Comparison of ENCODE assay signal across 8 mouse cellular contexts in the genomic region with DNA sequence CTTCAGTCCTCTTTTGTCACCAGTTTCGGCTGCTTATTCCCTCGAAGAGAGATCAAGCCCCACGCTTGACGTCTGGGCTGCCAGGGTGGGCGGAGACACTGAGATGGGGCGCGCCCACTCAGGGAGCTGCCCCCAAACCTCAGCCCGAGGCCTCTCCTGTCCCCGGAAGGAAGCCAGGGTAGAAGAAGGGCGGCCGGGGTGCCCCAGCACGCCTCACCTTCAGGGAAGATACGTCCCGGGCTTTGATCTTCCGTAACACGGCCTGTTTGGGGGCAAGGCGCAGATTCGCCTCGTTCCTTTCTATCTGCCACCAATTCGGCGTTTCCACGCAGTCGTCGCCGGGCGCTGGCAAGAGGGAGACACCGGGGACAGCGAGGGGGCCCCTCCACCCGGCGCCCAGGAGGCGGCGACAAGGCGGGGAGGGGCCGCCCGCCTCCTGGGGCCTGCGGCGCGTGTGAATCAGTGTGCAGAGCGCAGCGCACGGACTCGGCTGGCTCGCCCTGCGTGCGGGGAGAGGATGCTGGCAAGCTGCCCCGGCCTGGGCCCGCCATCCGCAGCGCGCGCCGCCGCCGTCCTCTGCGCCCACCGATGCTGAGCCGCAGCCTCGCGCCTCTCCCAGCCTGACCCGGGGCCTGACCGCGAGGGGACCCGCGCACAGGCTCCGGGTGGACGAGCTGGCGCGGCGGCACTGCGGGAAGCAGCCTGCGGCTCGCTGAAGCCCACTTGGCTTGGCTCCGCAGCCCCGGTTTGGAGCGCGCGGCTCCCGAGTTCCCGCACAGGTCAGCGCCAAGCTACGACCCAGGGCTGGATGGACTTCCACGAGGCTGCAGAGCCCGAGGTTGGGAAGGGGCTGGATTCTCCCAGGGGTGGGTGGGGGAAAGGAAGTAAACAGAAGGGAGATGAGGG. TPM values are rescaled to one million over a fixed set of nuclear protein-coding genes. Genes with fewer than 3 reads are reported as not detected.
DNase-seq lines count a peak whose midpoint lies in the region; ATAC-seq lines count a peak whose summit lies in the region.

Gene Adcy3 (plus strand): TSS at position 163 of the 906 bp plus-strand sequence.

- H3K4me3 ChIP-seq in hindbrain, embryonic 12.5 days: peak within 1 kb of the TSS; percentile 69
- H3K4me3 ChIP-seq in macrophage (ENCODE audit: inconsistent target): no peak within 1 kb of the TSS; the same call in 1 of the 2 replicates

- H3K4me2 ChIP-seq in hindbrain, embryonic 12.5 days (replicated peaks): peak within 1 kb of the TSS; percentile 97

- H3K36me3 ChIP-seq in hindbrain, embryonic 12.5 days: no peaks in the 10 kb centered on the region
- H3K36me3 ChIP-seq in macrophage (ENCODE audit: inconsistent target): no peaks in the 10 kb centered on the region

- no peaks in the 10 kb centered on the region for H3K27me3 ChIP-seq in hindbrain, embryonic 12.5 days

- ATAC-seq in hindbrain, embryonic 12.5 days (ENCODE audit: low FRiP score): peak; percentile 86

- peaks cover 15% of the 10 kb centered on the region for H3K4me1 ChIP-seq in hindbrain, embryonic 12.5 days

- H3K9ac ChIP-seq in hindbrain, embryonic 12.5 days: peak within 1 kb of the TSS; percentile 78

- H3K9me3 ChIP-seq in hindbrain, embryonic 12.5 days (replicated peaks): no peaks in the 10 kb centered on the region; the same call in 1 of the 2 replicates

- peak; percentile 78 for DNase-seq in R1 (ENCODE audit: low read depth, low spot score)
- DNase-seq in cerebellum, adult 9-11 months: peak; percentile 77
- peak; percentile 38 to 56 for DNase-seq in frontal cortex, postnatal 14 days (ENCODE audit: low spot score in 2 of 2)
- DNase-seq in left cerebral cortex, adult 8-10 months (ENCODE audit: low spot score in 2 of 2): peak; percentile 54 to 61
- DNase-seq in retina, postnatal 7 days (ENCODE audit: low read depth, low spot score): peak; percentile 37
- peak; percentile 43 for DNase-seq in urinary bladder, adult 2 months (ENCODE audit: low spot score)

- H3K27ac ChIP-seq in hindbrain, embryonic 12.5 days: no peak within 1 kb of the TSS
- no peak within 1 kb of the TSS for H3K27ac ChIP-seq in macrophage

- no peaks in the 10 kb centered on the region for H3K79me2 ChIP-seq in macrophage (ENCODE audit: inconsistent target)

- under 1% methylated on average over 77 of the region's 83 CpGs for WGBS in hindbrain, embryonic 12.5 days
- 4% methylated on average over 78 of the region's 83 CpGs for WGBS in macrophage (ENCODE audit: missing documents)

RNA-seq across cellular contexts. Expression of gene Adcy3, which starts in this region (rescaled TPM):
- polyA plus RNA-seq in hindbrain, embryonic 12.5 days (2016; fragmentation: Nextera tagmentation; extraction: Ambion mirVana): 10.2 and 11.0 TPM in 2 replicates
- total RNA-seq in left cerebral cortex, adult 8-10 months (2022): 10 to 100 TPM; 49.8 to 53.5 (median 52.1) TPM
- total RNA-seq in macrophage (2018; cell fraction: chromatin; rRNA removed): 10 to 100 TPM in 11 of 26 experiments, 1 to 10 TPM in 13, under 1 TPM in 2; 0.65 to 59.8 (median 8.6) TPM
- 10 to 100 TPM in 18 of 26 experiments, 1 to 10 TPM in 8; 6.6 to 63.0 (median 22.7) TPM for total RNA-seq in macrophage (2018; cell fraction: cytosol; rRNA removed)
- 10 to 100 TPM in 22 of 26 experiments, 1 to 10 TPM in 4; 8.2 to 59.9 (median 16.7) TPM for total RNA-seq in macrophage (2018; cell fraction: nucleus; rRNA removed)
- polyA plus RNA-seq in macrophage (2018): 29.4 to 49.2 TPM (median 45.0 TPM) in 3 replicates
- 4.2 and 6.5 TPM in 2 replicates for polyA plus RNA-seq in urinary bladder, adult 2 months (2012; rRNA removed)
